Mouse (Mus musculus) bone marrow, adult 2 months (tissue): ENCODE data around the gene Cd151.

Experiments used
- CTCF ChIP-seq: fragments of 200-500 bp; IDR thresholded peaks from 2 replicates; pipeline ENCODE4 v1.5.1; 2011; ENCODE audit warnings: low read length, control low read depth; ENCODE audit not compliant: control insufficient read depth, insufficient read depth
- POLR2A ChIP-seq: fragments of 200-500 bp; IDR thresholded peaks from 2 replicates; pipeline ENCODE4 v1.6.1; 2011; ENCODE audit warnings: low read depth, mild to moderate bottlenecking, control low read depth, low read length, borderline replicate concordance; ENCODE audit not compliant: control insufficient read depth

DNA sequence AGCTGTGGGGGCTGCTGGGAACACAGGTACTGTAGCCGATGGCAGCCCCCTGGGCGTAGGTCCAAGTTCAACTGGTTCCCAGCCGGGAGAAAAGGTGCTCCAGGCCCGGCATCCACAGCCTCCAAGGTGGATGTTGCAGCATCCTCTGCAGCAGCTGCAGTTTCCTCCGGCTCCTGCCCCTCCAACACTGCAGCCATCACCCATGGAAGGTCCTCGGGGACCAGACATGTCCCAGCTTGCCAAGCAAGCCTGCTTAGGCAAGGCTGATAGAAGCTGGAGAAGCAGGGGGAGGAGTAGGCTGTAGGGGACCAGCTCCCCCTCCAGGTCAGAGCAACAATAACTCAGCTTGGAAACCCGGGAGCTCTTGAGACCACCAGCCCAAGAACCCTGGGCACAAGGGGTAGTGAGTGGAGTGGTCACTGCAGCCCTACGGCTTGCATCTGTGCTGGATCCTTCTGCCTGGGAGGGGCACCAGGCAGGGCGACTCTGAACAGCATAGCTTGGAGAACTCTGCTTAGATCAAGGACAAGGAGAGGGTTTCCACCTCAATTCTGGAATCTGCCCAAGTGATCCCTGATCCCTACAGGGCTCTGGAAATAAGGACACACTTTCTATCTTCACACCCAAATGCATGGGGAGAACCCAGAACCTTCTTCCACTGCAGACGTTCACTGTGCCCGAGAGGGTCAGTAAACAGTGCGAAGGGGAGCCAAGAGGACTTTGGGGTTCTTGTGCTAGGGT is 23.9 kb upstream of the Cd151 start:
- TF ChIP-seq CTCF, result peak; percentile 47; the same call in 1 of the 2 replicates
- TF ChIP-seq POLR2A, result no peak
